Mouse (Mus musculus): ENCODE results near the gene Oip5. TPM values are rescaled to one million over a fixed set of nuclear protein-coding genes. Genes with fewer than 3 reads are reported as not detected.

Oip5 gene
- total and polyA plus RNA-seq, 2 experiments from 2014 or later, result 4.5 to 5.4 TPM

DNA sequence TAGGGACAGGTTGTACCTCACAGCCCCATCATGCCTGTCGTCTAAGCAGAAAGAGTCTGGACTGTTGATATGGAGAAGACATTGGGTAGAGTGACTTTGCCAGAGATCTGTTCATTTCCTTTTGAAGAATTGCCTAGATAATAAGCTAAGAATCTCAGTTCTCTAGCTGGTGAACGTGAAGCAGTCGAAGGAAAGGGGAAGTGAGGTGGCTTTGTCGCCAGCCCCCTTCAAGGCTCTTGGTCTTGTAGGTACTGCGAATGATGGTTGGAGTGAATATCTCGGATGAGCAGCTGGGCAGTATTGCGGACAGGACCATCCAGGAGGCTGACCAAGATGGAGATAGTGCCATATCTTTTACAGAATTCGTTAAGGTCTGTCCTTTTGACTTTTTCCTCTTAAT lies 34.0 kb downstream of the Oip5 start:
- WGBS, result 91% methylated on average over 8 of the region's 8 CpGs
- no peak for TF ChIP-seq CTCF (IDR thresholded peaks at IDR 0.05; ENCODE audit: low read depth)
- DNase-seq (no peak), ATAC-seq (no peak)
- Histone ChIP-seq H3K9ac (no peak overlapping the region), H3K4me2 (ENCODE audit: low read depth) (no peak overlapping the region), H3K27ac (ENCODE audit: low read depth, low read length) (no peak overlapping the region), H3K36me3 (ENCODE audit: insufficient read depth) (peaks cover 15% of the 10 kb centered on the region), H3K9me3 (ENCODE audit: low read length) (no peaks in the 10 kb centered on the region), H3K4me3 (ENCODE audit: low read depth, low read length) (no peak overlapping the region), H3K4me1 (ENCODE audit: insufficient read depth) (no peaks in the 10 kb centered on the region), H3K27me3 (ENCODE audit: insufficient read depth, low read length) (no peaks in the 10 kb centered on the region)

DNA sequence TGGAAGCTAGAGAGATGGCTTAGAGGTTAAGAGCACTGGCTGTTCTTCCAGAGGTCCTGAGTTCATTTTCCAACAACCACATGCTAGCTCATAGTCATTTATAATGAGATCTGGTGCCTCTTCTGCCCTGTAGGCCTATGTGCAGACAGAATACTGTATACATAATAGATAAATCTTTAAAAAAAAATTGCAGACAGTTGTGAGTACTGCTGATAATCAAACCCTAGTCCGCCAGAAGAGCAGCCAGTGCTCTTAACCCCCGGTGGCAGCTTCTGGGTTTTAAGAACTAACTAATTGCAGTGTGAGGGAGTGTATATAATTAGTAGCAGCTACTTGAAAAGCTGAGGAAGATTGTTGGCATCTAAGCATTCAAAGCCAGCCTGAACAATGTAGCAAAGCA lies 34.8 kb downstream of the Oip5 start:
- no peak for TF ChIP-seq CTCF (IDR thresholded peaks at IDR 0.05; ENCODE audit: low read depth)
- Histone ChIP-seq H3K9me3 (ENCODE audit: low read length) (no peaks in the 10 kb centered on the region), H3K4me2 (ENCODE audit: low read depth) (no peak overlapping the region), H3K36me3 (ENCODE audit: insufficient read depth) (peaks cover 15% of the 10 kb centered on the region), H3K9ac (no peak overlapping the region), H3K4me3 (ENCODE audit: low read depth, low read length) (no peak overlapping the region), H3K27me3 (ENCODE audit: insufficient read depth, low read length) (no peaks in the 10 kb centered on the region), H3K4me1 (ENCODE audit: insufficient read depth) (no peaks in the 10 kb centered on the region), H3K27ac (ENCODE audit: low read depth, low read length) (no peak overlapping the region)
- no peak for DNase-seq
- ATAC-seq, result no peak
- WGBS, result 33% methylated on average over 2 of the region's 2 CpGs

DNA sequence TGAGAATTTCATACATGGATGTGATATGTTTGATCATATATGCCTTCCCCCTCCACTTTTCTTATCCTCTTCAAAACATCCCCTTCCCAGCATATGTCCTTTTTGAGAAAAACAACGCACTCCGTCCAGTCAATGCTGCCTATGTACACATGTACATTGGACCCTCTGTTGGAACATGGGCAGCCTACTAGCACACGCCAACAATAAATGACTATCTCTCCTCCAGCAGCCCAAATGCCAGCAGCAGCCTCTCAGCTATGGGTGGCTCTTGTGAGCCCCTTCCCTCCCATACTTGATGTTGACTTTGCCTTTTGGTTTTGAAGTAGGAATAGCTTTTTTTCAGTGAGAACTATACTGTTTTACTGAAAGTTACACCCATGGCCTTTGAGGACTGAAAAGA lies 36.7 kb downstream of the Oip5 start:
- 93% methylated on average over 3 of the region's 3 CpGs for WGBS
- ATAC-seq, result no peak

DNA sequence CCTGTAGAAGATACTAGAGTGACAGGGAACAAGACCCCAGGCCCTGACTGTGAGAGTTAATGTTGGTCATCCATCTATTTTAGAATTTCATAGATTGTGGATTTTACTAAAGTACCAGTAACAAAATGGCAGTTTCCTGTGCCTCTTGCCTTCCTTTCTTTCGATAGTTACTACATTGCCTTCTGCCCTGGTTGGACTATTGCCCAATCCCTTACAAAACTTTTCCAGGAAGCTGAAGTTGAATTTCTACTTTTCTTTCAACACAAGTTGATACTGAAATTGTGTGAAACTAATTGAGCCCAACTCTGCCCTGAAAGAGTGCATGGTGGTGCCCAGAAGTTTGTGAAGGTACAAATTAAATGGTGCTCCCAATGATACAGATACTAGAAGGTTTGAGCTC lies 45.8 kb downstream of the Oip5 start:
- DNase-seq (no peak), ATAC-seq (no peak)
- Histone ChIP-seq H3K27me3 (ENCODE audit: insufficient read depth, low read length) (no peaks in the 10 kb centered on the region), H3K27ac (ENCODE audit: low read depth, low read length) (no peak overlapping the region), H3K9me3 (ENCODE audit: low read length) (no peaks in the 10 kb centered on the region), H3K9ac (no peak overlapping the region), H3K4me2 (ENCODE audit: low read depth) (no peak overlapping the region), H3K36me3 (ENCODE audit: insufficient read depth) (peaks cover 25% of the 10 kb centered on the region), H3K4me1 (ENCODE audit: insufficient read depth) (no peaks in the 10 kb centered on the region), H3K4me3 (ENCODE audit: low read depth, low read length) (no peak overlapping the region)
- WGBS, result 94% methylated on average over 1 of the region's 1 CpGs
- TF ChIP-seq CTCF (IDR thresholded peaks at IDR 0.05; ENCODE audit: low read depth), result no peak

More for the DNA sequence above, 36.7 kb downstream of the Oip5 start:
- Histone ChIP-seq H3K4me3 (ENCODE audit: low read depth, low read length) (no peak overlapping the region), H3K9me3 (ENCODE audit: low read length) (no peaks in the 10 kb centered on the region), H3K27ac (ENCODE audit: low read depth, low read length) (no peak overlapping the region), H3K27me3 (ENCODE audit: insufficient read depth, low read length) (no peaks in the 10 kb centered on the region), H3K4me2 (ENCODE audit: low read depth) (no peak overlapping the region), H3K4me1 (ENCODE audit: insufficient read depth) (no peaks in the 10 kb centered on the region), H3K36me3 (ENCODE audit: insufficient read depth) (peaks cover 15% of the 10 kb centered on the region), H3K9ac (no peak overlapping the region)
- DNase-seq, result no peak
- no peak for TF ChIP-seq CTCF (IDR thresholded peaks at IDR 0.05; ENCODE audit: low read depth)

- H3K27ac ChIP-seq (ENCODE audit: low read depth, low read length), result no peak overlapping the region
- no peak for TF ChIP-seq CTCF (IDR thresholded peaks at IDR 0.05; ENCODE audit: low read depth)
- no peak overlapping the region for H3K4me2 ChIP-seq (ENCODE audit: low read depth)
- no peaks in the 10 kb centered on the region for H3K27me3 ChIP-seq (ENCODE audit: insufficient read depth, low read length)
- no peak for ATAC-seq
- no peak overlapping the region for H3K9ac ChIP-seq
- no peaks in the 10 kb centered on the region for H3K4me1 ChIP-seq (ENCODE audit: insufficient read depth)
- no peak overlapping the region for H3K4me3 ChIP-seq (ENCODE audit: low read depth, low read length)
- no peak for DNase-seq
- WGBS, result 84% methylated on average over 7 of the region's 7 CpGs
- no peaks in the 10 kb centered on the region for H3K9me3 ChIP-seq (ENCODE audit: low read length)
- peaks cover 28% of the 10 kb centered on the region for H3K36me3 ChIP-seq (ENCODE audit: insufficient read depth)
These were observed 52.0 kb downstream of the Oip5 start for GRCm38 (mm10) chr2:119566182-119566855.

DNA sequence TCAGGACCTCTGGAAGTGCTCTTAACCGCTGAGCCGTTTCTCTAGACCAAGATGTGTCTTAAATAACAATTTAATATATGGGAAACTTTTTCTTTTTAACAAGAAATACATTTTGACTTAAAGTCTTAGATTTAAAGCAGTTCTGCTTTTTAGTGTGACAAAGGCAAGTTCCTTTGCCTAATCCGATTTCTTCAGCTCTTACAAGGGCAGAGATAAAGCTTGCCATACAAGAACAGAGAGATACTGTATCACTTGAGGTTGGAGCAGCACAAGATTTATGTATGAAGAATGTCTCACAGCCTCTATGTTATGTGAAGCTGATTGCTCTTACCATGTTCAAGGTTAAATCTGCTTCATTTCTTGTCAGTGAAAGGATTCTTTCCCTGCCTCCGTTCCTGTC lies 53.0 kb downstream of the Oip5 start:
- Histone ChIP-seq H3K27me3 (ENCODE audit: insufficient read depth, low read length) (no peaks in the 10 kb centered on the region), H3K36me3 (ENCODE audit: insufficient read depth) (peaks cover 28% of the 10 kb centered on the region), H3K4me1 (ENCODE audit: insufficient read depth) (no peaks in the 10 kb centered on the region), H3K9me3 (ENCODE audit: low read length) (no peaks in the 10 kb centered on the region), H3K4me2 (ENCODE audit: low read depth) (no peak overlapping the region), H3K9ac (no peak overlapping the region), H3K27ac (ENCODE audit: low read depth, low read length) (no peak overlapping the region), H3K4me3 (ENCODE audit: low read depth, low read length) (no peak overlapping the region)
- WGBS, result 86% methylated on average over 4 of the region's 4 CpGs
- ATAC-seq, result no peak
- no peak for TF ChIP-seq CTCF (IDR thresholded peaks at IDR 0.05; ENCODE audit: low read depth)
- no peak for DNase-seq

- no peak for ATAC-seq
- no peak overlapping the region for H3K4me2 ChIP-seq (ENCODE audit: low read depth)
- peaks cover 23% of the 10 kb centered on the region for H3K36me3 ChIP-seq (ENCODE audit: insufficient read depth)
- H3K4me1 ChIP-seq (ENCODE audit: insufficient read depth), result no peaks in the 10 kb centered on the region
- 86% methylated on average over 3 of the region's 3 CpGs for WGBS
- H3K4me3 ChIP-seq (ENCODE audit: low read depth, low read length), result no peak overlapping the region
- DNase-seq, result no peak
- H3K27ac ChIP-seq (ENCODE audit: low read depth, low read length), result no peak overlapping the region
- TF ChIP-seq CTCF (IDR thresholded peaks at IDR 0.05; ENCODE audit: low read depth), result no peak
- H3K27me3 ChIP-seq (ENCODE audit: insufficient read depth, low read length), result no peaks in the 10 kb centered on the region
- H3K9ac ChIP-seq, result no peak overlapping the region
- H3K9me3 ChIP-seq (ENCODE audit: low read length), result no peaks in the 10 kb centered on the region
These were observed 56.5 kb downstream of the Oip5 start for GRCm38 (mm10) chr2:119561794-119562193.

Other genes with a start within 250 kb of the Oip5 start
- gene Ino80, start 140.8 kb downstream of the Oip5 start, total RNA-seq (2014; rRNA removed), result 11.2 and 16.3 TPM in 2 replicates
- 1.4 and 2.2 TPM in 2 replicates for gene Ino80, start 140.8 kb downstream of the Oip5 start, polyA plus RNA-seq (2015; fragmentation: Nextera tagmentation; extraction: Ambion mirVana)
- gene Exd1, start 70.8 kb downstream of the Oip5 start, total RNA-seq (2014; rRNA removed), result 0.77 and 0.81 TPM in 2 replicates
- 0.42 and 0.73 TPM in 2 replicates for gene Exd1, start 70.8 kb downstream of the Oip5 start, polyA plus RNA-seq (2015; fragmentation: Nextera tagmentation; extraction: Ambion mirVana)
- 53.9 and 69.8 TPM in 2 replicates for gene Chp1, start 70.8 kb downstream of the Oip5 start, total RNA-seq (2014; rRNA removed)
- gene Chp1, start 70.8 kb downstream of the Oip5 start, polyA plus RNA-seq (2015; fragmentation: Nextera tagmentation; extraction: Ambion mirVana), result 52.3 and 58.9 TPM in 2 replicates
- 6.1 and 7.6 TPM in 2 replicates for gene Nusap1, start 171 bp downstream of the Oip5 start, total RNA-seq (2014; rRNA removed)
- 8.1 and 8.6 TPM in 2 replicates for gene Nusap1, start 171 bp downstream of the Oip5 start, polyA plus RNA-seq (2015; fragmentation: Nextera tagmentation; extraction: Ambion mirVana)
- 26.9 and 27.6 TPM in 2 replicates for gene Ndufaf1, start 44.4 kb upstream of the Oip5 start, total RNA-seq (2014; rRNA removed)
- 41.3 and 42.0 TPM in 2 replicates for gene Ndufaf1, start 44.4 kb upstream of the Oip5 start, polyA plus RNA-seq (2015; fragmentation: Nextera tagmentation; extraction: Ambion mirVana)
- gene Rtf1, start 56.6 kb upstream of the Oip5 start, total RNA-seq (2014; rRNA removed), result 28.0 and 33.5 TPM in 2 replicates
- gene Rtf1, start 56.6 kb upstream of the Oip5 start, polyA plus RNA-seq (2015; fragmentation: Nextera tagmentation; extraction: Ambion mirVana), result 49.6 and 68.6 TPM in 2 replicates
- gene Itpka, start 123.9 kb upstream of the Oip5 start, total RNA-seq (2014; rRNA removed), result 7.4 and 11.9 TPM in 2 replicates
- 7.4 and 8.7 TPM in 2 replicates for gene Itpka, start 123.9 kb upstream of the Oip5 start, polyA plus RNA-seq (2015; fragmentation: Nextera tagmentation; extraction: Ambion mirVana)
- gene Ltk, start 142.0 kb upstream of the Oip5 start, total RNA-seq (2014; rRNA removed), result 1.3 and 1.7 TPM in 2 replicates
- 0.48 and 0.56 TPM in 2 replicates for gene Ltk, start 142.0 kb upstream of the Oip5 start, polyA plus RNA-seq (2015; fragmentation: Nextera tagmentation; extraction: Ambion mirVana)
- gene Rpap1, start 169.1 kb upstream of the Oip5 start, total RNA-seq (2014; rRNA removed), result 18.9 and 20.4 TPM in 2 replicates
- 8.0 and 9.9 TPM in 2 replicates for gene Rpap1, start 169.1 kb upstream of the Oip5 start, polyA plus RNA-seq (2015; fragmentation: Nextera tagmentation; extraction: Ambion mirVana)
- gene Tyro3, start 179.3 kb upstream of the Oip5 start, total RNA-seq (2014; rRNA removed), result 46.6 and 47.5 TPM in 2 replicates
- gene Tyro3, start 179.3 kb upstream of the Oip5 start, polyA plus RNA-seq (2015; fragmentation: Nextera tagmentation; extraction: Ambion mirVana), result 17.3 and 18.5 TPM in 2 replicates

All from forebrain, postnatal 0 days (tissue).